Mouse (Mus musculus): ENCODE measurements at regions not wholly inside any gene's neighbourhood (a gene's known extent, or its start where the extent isn't known, plus 50 kb on each side); places are given as distances from the start of the nearest gene placed in this dataset.
"Not testable (repeated sequence)": the region's sequence is repeated elsewhere in the genome, so short reads cannot be mapped to it uniquely, and the experiment has no call there.

GRCm38 (mm10) chr8:103763821-103764220 lies 337.6 kb upstream of the Cdh5 start:
- no peak for DNase-seq (ENCODE audit: low read depth, low spot score)

- DNase-seq (ENCODE audit: low read depth, low spot score): no peak
Measured at GRCm38 (mm10) chr8:103779658-103780057, 321.8 kb upstream of the Cdh5 start.

- DNase-seq (ENCODE audit: low read depth, low spot score): no peak
Measured at GRCm38 (mm10) chr8:103788308-103788707, 313.1 kb upstream of the Cdh5 start.

- DNase-seq (ENCODE audit: low read depth, low spot score): no peak
Measured at GRCm38 (mm10) chr8:103793331-103793730, 308.1 kb upstream of the Cdh5 start.

GRCm38 (mm10) chr8:103798630-103799029 lies 302.8 kb upstream of the Cdh5 start:
- not testable (repeated sequence) for DNase-seq (ENCODE audit: low read depth, low spot score)

GRCm38 (mm10) chr8:103808171-103808570 lies 293.3 kb upstream of the Cdh5 start:
- DNase-seq (ENCODE audit: low read depth, low spot score): no peak

- no peak for DNase-seq (ENCODE audit: low read depth, low spot score)
Measured at GRCm38 (mm10) chr8:103808580-103808979, 292.8 kb upstream of the Cdh5 start.

GRCm38 (mm10) chr8:103809140-103809539 lies 292.3 kb upstream of the Cdh5 start:
- DNase-seq (ENCODE audit: low read depth, low spot score): no peak

GRCm38 (mm10) chr8:103813954-103814591 lies 287.4 kb upstream of the Cdh5 start:
- no peak for DNase-seq (ENCODE audit: low read depth, low spot score)

- no peak for DNase-seq (ENCODE audit: low read depth, low spot score)
Measured at GRCm38 (mm10) chr8:103816101-103816894, 285.1 kb upstream of the Cdh5 start.

- DNase-seq (ENCODE audit: low read depth, low spot score): no peak
Measured at GRCm38 (mm10) chr8:103823541-103823940, 277.9 kb upstream of the Cdh5 start.

- DNase-seq (ENCODE audit: low read depth, low spot score): no peak
Measured at GRCm38 (mm10) chr8:103824747-103825146, 276.7 kb upstream of the Cdh5 start.

GRCm38 (mm10) chr8:103825289-103825688 lies 276.1 kb upstream of the Cdh5 start:
- DNase-seq (ENCODE audit: low read depth, low spot score): no peak

GRCm38 (mm10) chr8:103830416-103830815 lies 271.0 kb upstream of the Cdh5 start:
- no peak for DNase-seq (ENCODE audit: low read depth, low spot score)

GRCm38 (mm10) chr8:103839990-103840389 lies 261.4 kb upstream of the Cdh5 start:
- no peak for DNase-seq (ENCODE audit: low read depth, low spot score)

GRCm38 (mm10) chr8:103845964-103846363 lies 255.5 kb upstream of the Cdh5 start:
- DNase-seq (ENCODE audit: low read depth, low spot score): no peak

GRCm38 (mm10) chr8:103846382-103846976 lies 254.9 kb upstream of the Cdh5 start:
- no peak for DNase-seq (ENCODE audit: low read depth, low spot score)

GRCm38 (mm10) chr8:103849785-103850184 lies 251.6 kb upstream of the Cdh5 start:
- DNase-seq (ENCODE audit: low read depth, low spot score): no peak

GRCm38 (mm10) chr8:103851286-103851685 lies 250.1 kb upstream of the Cdh5 start:
- DNase-seq (ENCODE audit: low read depth, low spot score): no peak

- no peak for DNase-seq (ENCODE audit: low read depth, low spot score)
Measured at GRCm38 (mm10) chr8:103853048-103853447, 248.4 kb upstream of the Cdh5 start.

- no peak for DNase-seq (ENCODE audit: low read depth, low spot score)
Measured at GRCm38 (mm10) chr8:103855291-103855690, 246.1 kb upstream of the Cdh5 start.

- no peak for DNase-seq (ENCODE audit: low read depth, low spot score)
Measured at GRCm38 (mm10) chr8:103859130-103859529, 242.3 kb upstream of the Cdh5 start.
